Mouse (Mus musculus) heart, embryonic 14.5 days (tissue): Measurements from ENCODE around the gene Gm4131. TPM values are rescaled to one million over a fixed set of nuclear protein-coding genes. Genes with fewer than 3 reads are reported as not detected.

Experiments
- ATAC-seq: fragments of 200-750 bp; cut with Nextera tagmentation; 2 replicates; pipeline ENCODE4 v1.8.0; 2017; ENCODE audit warnings: low read depth, moderate TSS enrichment; ENCODE audit not compliant: insufficient number of reproducible peaks, insufficient read depth, low FRiP score
- H3K27ac ChIP-seq, 2 experiments: fragments of 200-500 bp in 1 of 2; fragments of 300-500 bp in 1 of 2; sonication (generic) in 1 of 2; replicated peaks in 1 of 2; 2 replicates each; pipeline ENCODE4 v1.5.1; 2012 to 2014; ENCODE audit warnings: low read depth in 2 of 2, low read length in 2 of 2, control low read depth in 1 of 2, mild to moderate bottlenecking in 1 of 2, mixed read lengths in 1 of 2; ENCODE audit not compliant: control insufficient read depth in 1 of 2, insufficient read depth in 1 of 2
- H3K27me3 ChIP-seq: fragments of 300-500 bp; sonication (generic); 2 replicates; pipeline ENCODE4 v1.6.1; 2014; ENCODE audit warnings: mild to moderate bottlenecking, low read length, control low read depth; ENCODE audit not compliant: control insufficient read depth, insufficient read depth
- H3K36me3 ChIP-seq: fragments of 300-500 bp; sonication (generic); 2 replicates; pipeline ENCODE4 v1.6.1; 2014; ENCODE audit warnings: mild to moderate bottlenecking, control low read depth, low read length, mixed read lengths; ENCODE audit not compliant: control insufficient read depth, insufficient read depth
- H3K4me1 ChIP-seq, 2 experiments: fragments of 200-500 bp in 1 of 2; fragments of 300-500 bp in 1 of 2; sonication (generic) in 1 of 2; 2 replicates each; pipeline ENCODE4 v1.6.1; 2012 to 2014; ENCODE audit warnings: low read length in 2 of 2, control low read depth in 1 of 2, mixed read lengths in 1 of 2; ENCODE audit not compliant: control insufficient read depth in 2 of 2, insufficient read depth in 2 of 2
- H3K4me2 ChIP-seq: fragments of 300-500 bp; sonication (generic); 2 replicates; pipeline ENCODE4 v1.6.1; 2014; ENCODE audit warnings: mild to moderate bottlenecking, low read length
- H3K4me3 ChIP-seq, 2 experiments: fragments of 200-500 bp in 1 of 2; fragments of 300-500 bp in 1 of 2; sonication (generic) in 1 of 2; 2 replicates each; pipeline ENCODE4 v1.5.1; 2012 to 2014; ENCODE audit warnings: low read length in 2 of 2, mild to moderate bottlenecking in 2 of 2, control low read depth in 1 of 2, low read depth in 1 of 2, moderate library complexity in 1 of 2; ENCODE audit not compliant: control insufficient read depth in 1 of 2, insufficient read depth in 1 of 2
- H3K9ac ChIP-seq: fragments of 300-500 bp; sonication (generic); 2 replicates; pipeline ENCODE4 v1.6.1; 2014; ENCODE audit warnings: mild to moderate bottlenecking, low read length
- H3K9me3 ChIP-seq: fragments of 300-500 bp; sonication (generic); 2 replicates; pipeline ENCODE4 v1.6.1; 2016; ENCODE audit warnings: low read length, control low read depth; ENCODE audit not compliant: control insufficient read depth
- WGBS: fragments of 180-500 bp; shearing (Covaris S2); extraction: QIAGEN DNeasy Blood & Tissue Kit; methylation state at CpG from one replicate; pipeline ENCODE4 v1.1.7; 2014; 5-methylcytosine and 5-hydroxymethylcytosine counted together
- polyA plus RNA-seq: library from polyadenylated mRNA; unstranded; fragments of >200 nt; fragmentation: Nextera tagmentation; extraction: Ambion mirVana; gene quantifications from 2 replicates; pipeline ENCODE4 v1.2.1, GENCODE M21; 2014

Gm4131 gene
- polyA plus RNA-seq, 1 experiment from 2014 or later = not detected

GRCm38 (mm10) chr14:62509350-62509749 lies 57.4 kb downstream of the Gm4131 start:
- no peak for ATAC-seq
- Histone ChIP-seq H3K27ac (peak overlapping the region in 1 of 2 experiments; percentile 21; a peak in 1 of 4 replicates), H3K27me3 (no peaks in the 10 kb centered on the region), H3K9me3 (no peaks in the 10 kb centered on the region), H3K4me2 (0 out of 2 replicates have a peak overlapping the region, but pooled peaks have one; percentile 11), H3K36me3 (no peaks in the 10 kb centered on the region), H3K4me3 (no peak overlapping the region), H3K9ac (no peak overlapping the region), H3K4me1 (peaks cover 4% of the 10 kb centered on the region in 2 experiments; a peak in 3 of 4 replicates)
- WGBS = 39% methylated on average over 3 of the region's 3 CpGs

GRCm38 (mm10) chr14:62506261-62506660 lies 60.5 kb downstream of the Gm4131 start:
- H3K9me3 ChIP-seq = no peaks in the 10 kb centered on the region
- H3K4me3 ChIP-seq = no peak overlapping the region
- H3K27me3 ChIP-seq = no peaks in the 10 kb centered on the region
- no peak overlapping the region for H3K9ac ChIP-seq
- H3K36me3 ChIP-seq = no peaks in the 10 kb centered on the region
- WGBS = 86% methylated on average over 3 of the region's 3 CpGs
- peaks cover 4% of the 10 kb centered on the region in 2 experiments; a peak in 3 of 4 replicates for H3K4me1 ChIP-seq
- ATAC-seq = no peak
- no peak overlapping the region for H3K4me2 ChIP-seq
- H3K27ac ChIP-seq = no peak overlapping the region

GRCm38 (mm10) chr14:62497391-62497790 lies 69.3 kb downstream of the Gm4131 start:
- Histone ChIP-seq H3K9me3 (no peaks in the 10 kb centered on the region), H3K4me1 (no peaks in the 10 kb centered on the region; a peak in 1 of 4 replicates), H3K9ac (no peak overlapping the region), H3K27ac (no peak overlapping the region), H3K27me3 (no peaks in the 10 kb centered on the region), H3K4me2 (no peak overlapping the region), H3K36me3 (no peaks in the 10 kb centered on the region), H3K4me3 (no peak overlapping the region)
- no peak for ATAC-seq
- 61% methylated on average over 7 of the region's 7 CpGs for WGBS

- WGBS = 4% methylated on average over 1 of the region's 1 CpGs
- H3K4me2 ChIP-seq = no peak overlapping the region
- H3K27me3 ChIP-seq = no peaks in the 10 kb centered on the region
- no peaks in the 10 kb centered on the region for H3K36me3 ChIP-seq
- H3K9me3 ChIP-seq = no peaks in the 10 kb centered on the region
- no peak overlapping the region for H3K9ac ChIP-seq
- H3K27ac ChIP-seq = no peak overlapping the region
- peaks cover 0 to 2% of the 10 kb centered on the region in 2 experiments; a peak in 1 of 4 replicates for H3K4me1 ChIP-seq
- no peak overlapping the region for H3K4me3 ChIP-seq
- no peak for ATAC-seq
Measured at GRCm38 (mm10) chr14:62496501-62496900, 70.2 kb downstream of the Gm4131 start.

GRCm38 (mm10) chr14:62493456-62493855 lies 73.3 kb downstream of the Gm4131 start:
- Histone ChIP-seq H3K4me2 (no peak overlapping the region), H3K27ac (no peak overlapping the region), H3K27me3 (no peaks in the 10 kb centered on the region), H3K36me3 (no peaks in the 10 kb centered on the region), H3K4me1 (peaks cover 0 to 2% of the 10 kb centered on the region in 2 experiments; a peak in 1 of 4 replicates), H3K9me3 (no peaks in the 10 kb centered on the region), H3K4me3 (no peak overlapping the region), H3K9ac (no peak overlapping the region)
- WGBS = 57% methylated on average over 5 of the region's 5 CpGs
- no peak for ATAC-seq

- no peak overlapping the region for H3K9ac ChIP-seq
Measured at GRCm38 (mm10) chr14:62492196-62492850, 74.4 kb downstream of the Gm4131 start.

GRCm38 (mm10) chr14:62488270-62488669 lies 78.5 kb downstream of the Gm4131 start:
- H3K4me2 ChIP-seq = no peak overlapping the region
- no peaks in the 10 kb centered on the region for H3K9me3 ChIP-seq
- no peaks in the 10 kb centered on the region for H3K36me3 ChIP-seq
- H3K4me3 ChIP-seq = no peak overlapping the region
- H3K9ac ChIP-seq = no peak overlapping the region
- H3K27me3 ChIP-seq = no peaks in the 10 kb centered on the region
- WGBS = 79% methylated on average over 7 of the region's 7 CpGs
- H3K4me1 ChIP-seq = peaks cover 0 to 2% of the 10 kb centered on the region in 2 experiments; a peak in 1 of 4 replicates
- ATAC-seq = no peak
- no peak overlapping the region for H3K27ac ChIP-seq

More at GRCm38 (mm10) chr14:62492196-62492850, 74.4 kb downstream of the Gm4131 start:
- Histone ChIP-seq H3K27ac (no peak overlapping the region), H3K9me3 (no peaks in the 10 kb centered on the region), H3K27me3 (no peaks in the 10 kb centered on the region), H3K4me1 (peaks cover 0 to 2% of the 10 kb centered on the region in 2 experiments; a peak in 1 of 4 replicates), H3K36me3 (no peaks in the 10 kb centered on the region), H3K4me2 (no peak overlapping the region), H3K4me3 (no peak overlapping the region)
- WGBS = 31% methylated on average over 16 of the region's 16 CpGs
- ATAC-seq = peak; percentile 54; the same call in 1 of the 2 replicates
